Mouse (Mus musculus) kidney, embryonic 16.5 days (tissue): ENCODE results near the gene Pla2g4f. TPM values are rescaled to one million over a fixed set of nuclear protein-coding genes. Genes with fewer than 3 reads are reported as not detected.

Experiments used
- ATAC-seq: fragments of 200-750 bp; cut with Nextera tagmentation; 2 replicates; pipeline ENCODE4 v1.8.0; 2017; ENCODE audit warnings: moderate TSS enrichment; ENCODE audit not compliant: low FRiP score, low TSS enrichment
- H3K27ac ChIP-seq: fragments of 300-500 bp; sonication (generic); 2 replicates; pipeline ENCODE4 v1.5.1; 2014; ENCODE audit warnings: low read length
- H3K27me3 ChIP-seq: fragments of 300-500 bp; sonication (generic); 2 replicates; pipeline ENCODE4 v1.6.1; 2014; ENCODE audit warnings: low read length, control low read depth, mixed read lengths; ENCODE audit not compliant: insufficient read depth
- H3K36me3 ChIP-seq: fragments of 300-500 bp; sonication (generic); 2 replicates; pipeline ENCODE4 v1.6.1; 2014; ENCODE audit warnings: low read length, control low read depth, mixed read lengths; ENCODE audit not compliant: insufficient read depth
- H3K4me1 ChIP-seq: fragments of 300-500 bp; sonication (generic); 2 replicates; pipeline ENCODE4 v1.6.1; 2014; ENCODE audit warnings: low read length, control low read depth, mixed read lengths; ENCODE audit not compliant: insufficient read depth
- H3K4me2 ChIP-seq: fragments of 300-500 bp; sonication (generic); replicated peaks from 2 replicates; pipeline ENCODE4 v1.6.1; 2014; ENCODE audit warnings: low read depth, low read length
- H3K4me3 ChIP-seq: fragments of 300-500 bp; sonication (generic); 2 replicates; pipeline ENCODE4 v1.5.1; 2014; ENCODE audit warnings: mild to moderate bottlenecking, low read length
- H3K9ac ChIP-seq: fragments of 300-500 bp; sonication (generic); replicated peaks from 2 replicates; pipeline ENCODE4 v1.6.1; 2014; ENCODE audit warnings: low read length
- H3K9me3 ChIP-seq: fragments of 300-500 bp; sonication (generic); 2 replicates; pipeline ENCODE4 v1.6.1; 2016; ENCODE audit warnings: low read length, control low read depth
- WGBS: fragments of 180-500 bp; shearing (Covaris S2); extraction: QIAGEN DNeasy Blood & Tissue Kit; methylation state at CpG from one replicate; pipeline ENCODE4 v1.1.7; 2014; 5-methylcytosine and 5-hydroxymethylcytosine counted together
- polyA plus RNA-seq: library from polyadenylated mRNA; unstranded; fragments of >200 nt; fragmentation: Nextera tagmentation; extraction: Ambion mirVana; gene quantifications from 2 replicates; pipeline ENCODE4 v1.2.1, GENCODE M21; 2015

The Pla2g4f gene
- polyA plus RNA-seq, 1 experiment from 2014 or later = 0.07 TPM

DNA sequence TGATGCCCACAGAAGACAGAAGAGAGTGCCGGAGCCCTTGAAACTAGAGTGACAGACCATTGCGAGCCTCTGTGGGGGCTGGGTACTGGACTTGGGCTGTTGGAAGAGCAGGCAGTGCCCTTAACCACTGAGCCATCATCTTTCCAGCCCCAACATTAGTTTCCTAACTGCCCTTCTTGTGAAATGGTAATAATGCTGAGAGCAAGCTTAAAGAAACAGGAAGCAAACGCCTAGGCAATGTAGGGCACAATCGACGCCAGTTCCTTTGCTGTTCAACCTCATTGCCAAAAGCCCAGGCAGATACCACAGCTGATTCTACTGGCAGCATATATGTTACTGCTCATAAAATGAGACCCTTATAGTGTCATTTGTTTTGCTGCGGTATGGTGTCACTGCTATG, 61.3 kb downstream of the Pla2g4f start:
- Histone ChIP-seq H3K27me3 (no peaks in the 10 kb centered on the region), H3K4me3 (no peak overlapping the region), H3K4me2 (no peak overlapping the region), H3K9me3 (no peaks in the 10 kb centered on the region), H3K9ac (no peak overlapping the region), H3K27ac (no peak overlapping the region), H3K4me1 (no peaks in the 10 kb centered on the region), H3K36me3 (no peaks in the 10 kb centered on the region)
- 87% methylated on average over 6 of the region's 6 CpGs for WGBS
- no peak for ATAC-seq

Other genes starting within 250 kb of the Pla2g4f start
- 50.4 and 54.0 TPM in 2 replicates for gene Ehd4, start 159.6 kb downstream of the Pla2g4f start, polyA plus RNA-seq
- gene Pla2g4e, start 68.8 kb downstream of the Pla2g4f start, polyA plus RNA-seq = 0.05 TPM in 1 of 2 replicates, not detected in the other
- 0.04 and 0.14 TPM in 2 replicates for gene Pla2g4d, start 25.0 kb downstream of the Pla2g4f start, polyA plus RNA-seq
- gene Vps39, start 39.0 kb upstream of the Pla2g4f start, polyA plus RNA-seq = 22.7 and 26.1 TPM in 2 replicates
- 11.7 and 12.9 TPM in 2 replicates for gene Ganc, start 89.7 kb upstream of the Pla2g4f start, polyA plus RNA-seq
- 6.4 and 9.6 TPM in 2 replicates for gene Tmem87a, start 89.9 kb upstream of the Pla2g4f start, polyA plus RNA-seq
- gene Capn3, start 141.9 kb upstream of the Pla2g4f start, polyA plus RNA-seq = 1.4 and 1.8 TPM in 2 replicates
- gene Zfp106, start 249.7 kb upstream of the Pla2g4f start, polyA plus RNA-seq = 45.5 and 50.7 TPM in 2 replicates